Mouse (Mus musculus) c-Kit-positive CD71-negative TER-119-negative erythroid progenitor cells, embryonic 14.5 days (primary cell): ENCODE data around the gene Dusp27.
A peak's percentile ranks its signal among the peaks of the same experiment; 100 is the strongest.

ENCODE experiments used
- DNase-seq: peaks from one replicate; pipeline ENCODE4 v3.0.0-alpha.2; 2013; ENCODE audit warnings: low read depth

The Dusp27 gene

DNA sequence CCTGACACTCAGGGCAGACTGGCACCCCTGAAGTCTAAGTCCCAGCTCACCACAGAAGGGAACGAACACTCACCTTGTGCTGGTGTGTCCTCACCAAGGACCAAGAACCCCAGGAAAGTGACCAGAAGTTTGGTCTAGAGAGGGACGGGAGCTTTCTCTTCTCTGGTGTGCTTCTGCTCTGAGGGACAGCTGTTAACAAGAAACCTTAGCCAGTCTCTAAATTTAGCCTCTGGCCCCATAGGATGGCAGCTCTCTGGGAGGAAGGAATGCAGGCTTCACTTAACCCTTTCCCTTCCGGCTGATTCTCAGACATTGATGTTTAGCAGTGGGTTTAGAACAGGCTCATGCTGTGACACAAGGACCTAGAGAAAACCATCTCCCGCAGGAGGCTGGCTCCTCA lies at the start of gene Dusp27:
Gene Dusp27, minus strand, starts transcription at position 204 of the 400 bp plus-strand sequence.
- DNase-seq: no peak

DNA sequence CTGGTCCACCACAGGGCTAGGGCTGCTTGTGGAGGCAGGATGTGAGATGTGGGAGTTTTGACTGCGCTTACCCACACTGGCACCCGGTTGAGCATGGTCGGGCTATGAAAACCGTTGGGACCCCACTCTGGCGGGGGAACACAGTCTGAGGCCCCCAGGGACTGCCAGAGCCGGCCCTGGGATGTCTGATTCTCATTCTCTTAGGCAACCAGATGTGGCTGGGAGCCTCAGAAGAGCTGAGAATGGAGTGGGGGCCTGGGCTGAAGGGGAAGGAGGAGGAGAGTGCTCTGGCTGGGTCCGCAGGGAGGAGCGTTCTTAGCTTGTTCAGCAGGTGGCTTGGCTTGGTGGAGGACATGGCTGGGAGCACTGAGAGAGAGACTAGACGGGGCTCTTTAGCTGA lies 45.9 kb upstream of the Dusp27 start:
- DNase-seq: no peak

DNA sequence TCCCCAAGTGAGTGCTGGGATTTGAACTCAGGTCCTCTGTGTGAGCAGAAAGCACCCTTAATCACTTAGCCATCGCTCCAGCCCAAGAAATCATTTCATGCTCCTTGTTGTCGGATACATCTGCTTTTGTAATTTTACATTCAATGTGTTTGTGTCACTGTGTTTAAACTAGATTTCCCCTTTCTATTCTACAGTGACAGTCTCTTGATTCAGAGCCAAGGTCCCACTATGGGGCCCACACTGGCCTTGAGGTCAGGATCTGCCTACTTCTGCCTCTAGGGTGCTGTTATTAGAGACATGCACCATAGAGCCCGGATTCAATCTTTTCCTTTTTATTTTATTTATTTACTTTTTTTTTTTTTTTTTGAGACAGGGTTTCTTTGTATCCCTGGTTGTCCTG lies 45.3 kb upstream of the Dusp27 start:
- DNase-seq: no peak

DNA sequence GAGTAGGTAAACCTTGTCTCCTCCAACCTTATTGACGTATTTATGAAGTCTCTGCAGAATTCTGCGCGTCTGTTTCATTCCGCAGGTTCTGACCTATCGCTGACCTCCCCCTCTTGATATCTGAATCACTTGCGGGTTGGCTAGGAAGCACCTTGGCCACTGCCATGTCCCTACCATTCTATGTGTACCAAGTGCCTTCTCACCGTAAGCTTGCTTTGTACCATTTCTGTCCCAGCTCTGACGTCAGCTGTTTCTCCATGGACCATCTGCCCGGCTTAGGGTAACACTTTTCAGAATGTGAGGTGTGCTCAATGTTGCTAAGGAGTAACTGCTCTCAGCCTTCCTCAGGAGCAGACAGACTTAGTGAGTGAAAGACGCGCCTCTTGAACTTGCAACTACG lies 43.1 kb upstream of the Dusp27 start:
- no peak for DNase-seq

DNA sequence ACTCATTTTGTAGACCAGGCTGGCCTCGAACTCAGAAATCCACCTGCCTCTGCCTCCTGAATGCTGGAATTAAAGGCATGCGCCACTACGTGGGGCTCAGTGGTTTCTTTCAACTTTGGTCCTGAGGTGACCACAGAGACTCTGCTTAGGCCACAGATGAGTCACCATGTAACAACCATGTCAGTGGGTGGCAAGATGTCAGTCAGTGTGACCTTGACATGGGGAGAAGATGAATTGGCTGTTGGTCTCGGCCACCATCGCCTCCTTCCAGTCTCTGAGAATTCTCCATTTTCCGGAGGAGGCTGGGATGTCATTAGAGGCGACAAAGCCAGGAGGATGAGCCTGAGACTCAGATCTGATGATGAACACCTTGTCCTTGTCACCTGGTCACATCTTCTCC lies 42.0 kb upstream of the Dusp27 start:
- no peak for DNase-seq

DNA sequence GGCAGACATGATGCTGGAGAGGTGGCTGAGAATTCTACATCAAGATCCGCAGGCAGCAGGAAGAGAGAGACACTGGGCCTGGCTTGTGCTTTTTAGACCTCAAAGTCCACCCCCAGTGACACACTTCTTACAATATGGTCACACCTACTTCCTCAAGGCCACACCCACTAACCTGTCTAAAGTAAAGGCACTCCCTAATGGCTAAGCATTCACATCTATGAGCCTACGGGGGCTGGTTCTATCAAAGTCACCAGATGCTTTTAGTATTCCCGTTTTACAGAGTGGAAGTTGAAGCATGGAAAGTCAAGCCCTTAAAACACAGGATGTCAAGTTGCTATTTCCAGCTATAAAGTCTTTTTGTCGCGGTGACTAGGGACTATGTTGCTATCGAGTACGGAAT lies 40.3 kb upstream of the Dusp27 start:
- DNase-seq: no peak

DNA sequence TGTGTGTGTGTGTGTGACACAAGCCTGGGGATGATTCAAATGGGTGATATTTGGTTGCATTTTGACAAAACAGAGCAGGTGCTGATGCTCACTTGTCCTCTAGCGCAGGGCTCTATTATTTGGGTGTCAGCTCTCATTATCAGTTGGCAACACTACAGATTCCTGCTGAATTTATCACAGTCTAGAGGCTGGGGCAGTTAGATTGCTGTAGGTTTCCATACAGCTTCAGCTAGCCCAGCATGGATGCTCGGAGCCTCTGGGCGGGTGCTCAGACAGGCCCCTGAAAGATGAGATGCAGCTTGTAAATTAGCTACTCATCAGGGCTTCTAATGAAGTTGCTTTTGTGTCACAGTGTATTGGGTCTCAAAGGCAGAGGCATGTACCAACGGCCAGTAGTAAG lies 39.7 kb upstream of the Dusp27 start:
- DNase-seq: no peak

DNA sequence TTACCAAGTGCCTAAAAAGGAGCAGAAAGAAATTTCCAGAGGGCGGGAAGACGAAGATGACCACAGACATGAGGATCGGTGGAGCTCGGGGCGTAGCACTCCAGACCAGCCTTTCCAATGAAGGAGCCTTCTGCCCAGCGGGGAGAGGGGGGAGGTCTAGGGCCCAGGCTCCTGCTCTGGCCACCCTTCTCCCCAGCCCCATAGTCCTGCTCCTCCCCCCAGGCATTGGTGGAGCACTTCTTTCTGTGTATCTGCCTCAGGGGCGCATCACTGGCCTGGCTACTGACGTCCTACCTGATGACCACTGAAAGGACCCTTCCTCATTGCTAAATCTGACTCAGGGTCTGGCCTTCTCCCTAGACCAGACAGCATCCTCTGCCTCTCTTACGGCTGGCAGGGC lies 37.4 kb upstream of the Dusp27 start:
- DNase-seq: no peak

DNA sequence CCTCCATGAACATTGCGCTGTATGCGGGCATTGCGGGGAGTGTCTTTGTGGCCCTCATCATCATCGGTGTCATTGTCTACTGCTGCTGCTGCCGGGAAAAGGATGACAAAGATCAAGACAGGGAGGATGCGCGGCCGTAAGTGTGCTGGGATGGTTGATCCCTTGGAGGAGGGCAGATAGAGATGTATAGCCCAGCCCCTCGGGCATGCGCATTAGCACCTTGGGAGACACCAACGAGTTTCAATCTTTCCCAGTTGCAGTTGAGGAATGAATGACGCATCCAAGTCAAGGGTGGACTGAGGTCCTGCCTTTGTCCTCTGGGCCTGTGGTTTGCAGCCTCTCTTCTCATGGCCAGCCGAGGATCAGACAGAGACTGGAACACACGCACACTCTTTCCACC lies 36.9 kb upstream of the Dusp27 start:
- DNase-seq: no peak

DNA sequence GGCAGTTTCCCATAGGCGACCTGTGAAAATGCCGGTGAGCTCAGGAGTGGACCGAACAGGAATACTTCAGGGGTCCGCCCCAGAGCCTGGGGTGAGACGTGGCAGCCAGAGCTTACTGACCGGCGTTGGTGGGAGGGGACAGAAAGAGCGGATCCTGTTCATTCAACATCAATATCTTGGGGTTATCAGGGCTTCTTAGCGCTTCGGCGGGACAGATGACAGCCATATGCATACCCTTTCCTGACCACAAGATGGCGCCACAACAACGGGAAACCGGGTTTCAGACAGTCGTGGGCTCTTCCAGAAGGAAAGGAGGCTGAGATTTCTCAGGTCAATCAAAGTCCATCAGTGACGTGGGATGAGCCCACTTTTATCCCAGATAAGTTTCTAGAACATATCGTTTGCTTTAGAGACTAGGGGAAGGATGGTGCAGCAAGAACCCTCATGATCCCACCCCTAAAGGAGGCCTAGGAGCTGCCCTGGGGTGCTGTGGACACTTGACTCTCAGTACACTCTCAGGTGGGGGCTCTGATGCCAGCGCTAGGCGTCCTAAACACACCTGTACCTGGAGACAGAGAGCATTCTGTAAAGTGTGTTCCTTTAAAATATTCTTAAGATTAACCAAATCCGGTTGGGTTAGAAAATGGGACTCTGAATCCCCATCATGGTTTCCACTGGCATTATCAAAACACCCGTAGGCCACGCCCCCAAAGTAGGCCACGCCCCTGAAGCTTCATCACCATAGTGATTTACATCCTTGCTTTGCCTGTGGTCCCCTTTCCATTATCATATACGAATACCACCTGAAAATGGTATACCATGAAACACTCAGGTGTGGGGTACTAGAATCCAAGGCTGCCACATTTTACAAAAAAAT lies 33.1 kb upstream of the Dusp27 start:
- DNase-seq: peak; percentile 53

DNA sequence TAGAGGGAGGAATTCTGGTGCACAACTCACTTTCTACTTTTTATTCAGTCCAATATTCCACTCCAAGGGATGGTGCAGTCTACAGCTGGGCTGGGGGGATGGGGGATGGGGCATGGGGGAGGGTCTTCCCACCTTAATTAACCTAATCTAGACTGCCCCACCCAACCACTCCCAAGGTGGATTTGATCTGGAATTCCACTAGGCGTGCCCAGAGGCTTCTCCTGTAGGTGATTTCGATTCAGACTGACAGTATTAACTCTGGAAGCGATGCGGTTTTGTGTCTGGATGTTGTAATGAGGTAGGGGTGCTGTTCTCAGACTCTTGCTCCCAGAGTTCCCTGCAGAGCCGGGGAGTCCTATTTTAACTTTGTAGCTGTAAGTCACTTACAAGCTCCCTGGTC lies 32.4 kb upstream of the Dusp27 start:
- DNase-seq: no peak

DNA sequence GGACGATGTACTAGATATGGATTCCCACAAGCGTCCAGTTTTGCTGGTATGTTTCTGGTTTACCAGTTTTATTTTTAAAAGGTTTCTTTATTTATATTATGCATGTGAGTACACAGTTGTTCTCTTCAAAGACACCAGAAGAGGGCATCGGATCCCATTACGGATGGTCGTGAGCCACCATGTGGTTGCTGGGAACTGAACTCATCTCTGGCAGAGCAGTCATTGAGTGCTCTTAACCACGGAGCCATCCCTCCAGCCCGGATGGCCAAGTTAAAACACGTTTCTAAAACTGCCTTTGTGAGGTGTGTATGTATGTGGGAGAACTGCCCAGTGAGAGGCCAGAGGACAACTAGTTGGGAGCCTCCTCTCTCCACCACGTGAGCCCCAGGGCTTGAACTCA lies 30.9 kb upstream of the Dusp27 start:
- no peak for DNase-seq

DNA sequence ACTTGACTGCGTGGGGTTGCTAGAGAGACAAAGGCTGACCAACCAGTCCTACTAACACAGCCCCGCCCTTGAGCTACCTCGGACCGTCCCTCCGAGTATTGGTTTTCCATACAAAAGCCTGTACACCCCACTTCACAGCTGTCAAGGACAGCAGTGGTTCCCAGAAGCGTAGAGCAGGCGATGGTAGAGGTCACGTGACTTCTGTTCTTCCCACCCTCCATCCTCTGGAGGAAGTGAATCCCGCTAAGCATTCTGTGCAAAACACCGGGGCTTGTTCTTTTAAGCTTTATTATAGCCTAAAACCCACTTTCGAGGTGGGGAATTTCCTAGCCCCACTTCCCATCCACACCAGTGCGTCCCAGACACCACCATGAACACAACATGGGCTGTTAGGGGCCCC lies 30.0 kb upstream of the Dusp27 start:
- DNase-seq: no peak

DNA sequence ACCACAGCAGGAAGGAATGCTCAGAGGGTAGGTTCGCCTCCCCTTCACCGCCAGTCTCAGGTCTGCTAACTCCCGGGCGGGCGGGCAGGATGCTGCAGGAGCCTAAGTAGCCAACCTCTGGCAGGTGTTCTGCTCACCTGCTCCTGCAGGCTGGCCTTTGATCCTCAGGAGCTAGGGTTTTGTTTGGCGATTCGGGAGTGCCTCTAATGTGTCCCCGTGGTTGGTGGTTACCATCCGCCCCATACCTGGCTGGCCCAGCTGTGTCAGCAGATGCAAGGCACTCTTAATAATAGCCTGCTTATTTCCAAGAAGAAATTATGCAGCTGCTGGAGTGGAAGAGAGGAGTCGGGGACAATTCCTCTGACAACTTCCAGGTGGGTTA lies 27.4 kb upstream of the Dusp27 start:
- no peak for DNase-seq

DNA sequence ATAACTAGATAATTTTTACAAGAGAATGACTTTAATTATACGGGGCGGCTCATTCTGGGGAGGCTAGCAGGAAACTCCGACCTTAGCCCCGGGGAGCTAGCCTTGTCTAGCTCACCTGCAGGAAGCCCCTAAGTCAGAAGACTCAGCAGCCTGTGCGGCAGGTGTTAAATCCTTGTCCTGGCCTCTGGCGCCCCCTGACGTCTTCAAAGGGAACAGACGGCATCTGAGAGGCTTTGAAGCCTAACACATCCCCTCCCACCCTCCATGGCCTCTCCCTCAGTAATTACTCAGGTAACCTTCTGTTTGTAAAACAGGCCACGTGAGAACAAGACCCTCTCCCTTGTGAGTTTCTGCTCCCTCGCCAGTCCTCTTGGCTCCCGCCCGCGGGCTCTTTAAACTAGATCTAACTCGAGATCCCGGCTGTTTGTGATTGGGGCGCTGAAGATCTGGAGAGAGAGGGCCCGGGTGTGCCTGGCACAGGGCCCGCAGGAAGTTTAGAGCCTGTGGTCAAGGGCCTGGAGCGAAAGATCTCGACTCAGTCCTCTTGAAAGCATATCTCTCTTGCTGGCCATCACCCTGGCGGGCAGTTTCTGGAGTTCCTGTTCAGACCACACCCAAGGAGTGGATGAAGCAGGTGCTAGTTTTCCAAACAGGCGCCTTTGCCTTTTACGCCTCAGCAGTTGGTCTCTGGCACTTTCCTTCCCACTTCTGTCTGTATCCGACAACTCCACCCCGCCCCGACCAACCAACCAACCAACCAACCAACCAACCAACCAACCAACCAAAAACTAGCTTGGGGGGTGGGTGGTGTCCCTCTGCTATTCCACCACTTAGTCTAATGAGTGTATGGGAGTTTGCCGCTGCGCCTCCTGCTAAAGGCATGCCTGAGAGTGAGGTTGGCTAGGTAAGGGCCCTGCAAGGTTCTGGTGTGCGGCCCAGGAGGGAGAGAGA lies 26.7 kb upstream of the Dusp27 start:
- DNase-seq: peak; percentile 56

DNA sequence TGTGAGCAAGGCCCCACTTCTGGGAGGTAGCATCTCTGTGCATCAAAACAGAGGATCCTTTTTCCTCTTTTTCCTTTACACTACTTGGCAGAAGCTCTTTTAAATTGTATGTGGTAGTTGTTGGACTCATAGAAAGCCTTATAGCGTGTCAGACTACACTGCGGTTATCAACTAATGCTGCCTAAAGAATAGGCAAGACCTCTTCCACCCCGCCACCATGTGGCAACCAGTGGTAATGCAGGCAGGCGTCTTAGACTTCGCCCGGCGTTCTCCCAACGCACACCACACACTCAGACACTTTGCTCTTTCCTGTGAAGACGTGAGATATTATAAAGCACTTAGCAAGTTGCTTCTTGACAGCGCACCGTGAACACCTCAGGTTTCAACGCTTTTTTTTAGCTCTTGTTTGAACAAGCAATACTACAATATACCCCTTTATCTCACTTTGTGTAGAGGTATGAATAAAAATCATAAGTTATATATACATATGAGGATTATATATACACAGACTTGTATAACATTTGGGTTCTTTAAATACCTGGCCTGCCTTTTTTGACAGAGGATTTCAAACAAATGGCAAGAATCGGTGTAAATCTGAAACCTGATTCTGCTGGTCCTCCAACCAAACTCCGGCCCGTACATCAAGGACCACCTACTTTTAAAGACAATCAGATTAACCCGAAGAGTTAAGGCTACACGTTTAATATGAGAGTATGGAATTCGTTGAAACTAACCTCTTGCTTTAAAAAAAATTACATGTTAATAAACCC lies 25.8 kb upstream of the Dusp27 start:
- DNase-seq: peak; percentile 72

DNA sequence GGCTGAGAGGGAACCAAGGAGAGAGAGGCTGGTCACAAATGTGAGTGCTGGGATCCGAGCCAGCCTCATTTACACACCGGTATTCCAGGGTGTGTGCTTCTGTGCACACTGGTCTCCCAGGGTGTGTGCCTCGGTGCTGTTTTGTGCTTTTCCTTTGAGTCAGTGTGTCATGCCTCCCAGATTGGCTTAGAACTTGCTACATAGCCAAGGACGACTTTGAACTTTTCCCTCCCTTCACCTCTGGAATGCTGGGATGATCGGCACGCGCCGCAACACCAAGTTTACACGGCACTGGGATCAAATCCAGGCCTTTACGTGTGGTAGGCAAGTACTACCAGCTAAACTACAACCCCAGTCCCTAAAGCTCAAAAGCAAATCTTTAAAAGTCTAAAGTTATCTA lies 24.3 kb upstream of the Dusp27 start:
- no peak for DNase-seq

DNA sequence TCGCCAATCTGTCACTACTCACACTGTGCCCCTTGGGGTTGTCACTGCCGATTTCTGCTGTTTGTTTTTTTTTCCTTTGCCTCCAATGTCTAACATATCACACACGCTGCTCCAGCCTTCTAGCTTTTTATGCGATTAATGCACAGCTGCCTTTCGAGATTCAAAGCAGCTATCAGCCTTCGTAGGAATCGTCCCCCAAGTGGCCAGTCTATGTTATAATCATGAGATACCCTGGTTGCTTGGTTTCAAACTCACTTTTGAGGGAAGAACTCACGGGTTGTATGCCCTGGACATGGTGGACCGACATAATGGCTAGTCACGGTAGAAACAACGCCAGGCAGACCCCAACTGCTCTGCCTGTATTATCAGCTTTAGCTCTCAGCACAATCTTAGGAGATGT lies 23.6 kb upstream of the Dusp27 start:
- DNase-seq: no peak

DNA sequence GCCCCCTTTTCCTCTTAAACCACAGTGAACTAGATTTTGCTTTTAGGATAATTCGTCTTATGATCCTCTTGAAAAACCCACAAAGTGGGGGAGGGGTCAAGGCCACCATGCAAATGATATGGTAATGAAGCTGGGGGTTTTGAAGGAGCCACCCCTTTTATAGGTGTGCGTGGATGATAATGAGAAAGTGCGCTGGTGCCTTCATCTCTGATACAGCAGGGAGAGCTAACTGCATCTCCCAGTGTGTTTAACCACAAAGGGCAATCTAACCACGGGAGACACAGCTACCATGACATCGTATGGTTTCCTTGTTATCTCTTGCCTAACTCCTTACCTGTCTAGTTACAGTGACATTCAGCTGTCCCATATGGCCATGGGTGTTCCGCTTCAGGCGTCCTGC lies 22.3 kb upstream of the Dusp27 start:
- DNase-seq: no peak

DNA sequence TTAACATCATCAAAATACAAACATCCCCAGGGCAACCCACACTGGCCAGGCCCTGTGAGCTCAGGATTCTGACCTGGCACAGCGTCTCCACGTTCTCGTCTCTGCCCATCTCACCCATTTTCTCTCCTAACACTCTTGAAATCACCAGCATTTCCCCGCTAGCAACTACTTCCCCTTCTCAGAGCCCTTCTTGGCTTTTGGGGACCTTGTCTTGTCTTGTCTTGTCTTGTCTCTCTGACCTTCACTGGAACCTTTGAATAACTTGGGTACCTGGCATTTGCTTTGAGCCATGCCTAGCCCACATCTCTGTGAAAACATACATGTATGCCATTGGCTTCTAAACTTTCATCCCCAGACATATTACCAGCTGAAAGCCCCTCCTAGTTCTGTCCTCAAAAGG lies 21.7 kb upstream of the Dusp27 start:
- DNase-seq: no peak

DNA sequence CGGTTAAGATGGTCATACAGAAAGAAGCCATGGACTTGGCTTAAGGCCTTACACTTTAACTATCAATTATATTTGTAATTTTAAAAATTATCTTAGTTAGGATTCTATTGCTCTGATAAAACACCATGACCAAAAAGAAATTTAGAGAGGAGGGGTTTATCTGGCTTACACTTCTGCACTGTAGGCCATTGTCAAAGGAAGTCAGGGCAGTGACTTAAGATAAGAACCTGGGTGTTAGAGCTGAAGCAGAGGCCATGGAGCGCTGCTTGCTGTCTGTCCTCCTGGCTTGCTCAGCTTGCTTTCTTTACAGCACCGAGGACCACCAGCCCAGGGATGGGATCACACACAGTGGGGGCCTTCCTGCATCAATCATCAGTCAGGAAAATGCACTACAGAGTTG lies 19.9 kb upstream of the Dusp27 start:
- no peak for DNase-seq

DNA sequence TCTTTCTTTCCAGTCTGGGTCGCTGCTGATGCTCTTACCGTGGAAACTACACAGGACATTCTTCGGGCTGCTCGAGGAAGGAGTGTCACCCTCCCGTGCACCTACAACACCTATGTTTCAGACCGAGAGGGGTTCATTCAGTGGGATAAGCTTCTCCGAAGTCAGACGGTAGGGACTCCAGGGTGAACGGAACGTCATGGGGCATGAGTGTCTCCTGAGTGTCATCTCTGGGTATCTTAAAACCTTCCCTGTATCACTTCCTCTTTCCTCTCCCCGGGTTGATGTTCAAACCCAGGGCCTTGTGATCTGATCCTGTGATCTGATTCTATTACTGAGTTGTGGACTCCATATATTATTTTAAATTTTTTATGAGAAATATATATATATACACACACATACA lies 18.9 kb upstream of the Dusp27 start:
- no peak for DNase-seq
